Comparison of ENCODE assay signal across 25 mouse cellular contexts in genomic region chr10:70305683-70306082, GRCm38 (mm10).
A peak's percentile ranks its signal among the peaks of the same experiment; 100 is the strongest.
DNase-seq lines count a peak whose midpoint lies in the region; ATAC-seq and TF ChIP-seq lines count a peak whose summit lies in the region.
"Had no signal": no experiment of that assay in that cellular context is flagged by ENCODE, and none has a peak within 500 bp of the region (broad histone marks: within the 10 kb centered on the region; RNA-seq: fewer than 3 reads in every experiment).

No protein-coding gene starts in this region.

- H3K4me2 ChIP-seq in hindbrain, embryonic 12.5 days (replicated peaks), result no peak overlapping the region
- H3K4me2 ChIP-seq: embryonic facial prominence, embryonic 13.5 days; embryonic facial prominence, embryonic 15.5 days; forebrain, embryonic 12.5 days; forebrain, embryonic 15.5 days had no signal

- no peak for TF ChIP-seq CTCF in ES-Bruce4 (IDR thresholded peaks at IDR 0.05; ENCODE audit: low read depth, low read length)

- TF ChIP-seq EP300 in ES-Bruce4 (IDR thresholded peaks at IDR 0.05; ENCODE audit: insufficient read depth, low read depth, low read length), result no peak

- no peaks in the 10 kb centered on the region for H3K36me3 ChIP-seq in ES-Bruce4 (ENCODE audit: control insufficient read depth, insufficient read depth, low read length, poor library complexity, severe bottlenecking)
- H3K36me3 ChIP-seq in hindbrain, embryonic 12.5 days, result no peaks in the 10 kb centered on the region
- H3K36me3 ChIP-seq: embryonic facial prominence, embryonic 13.5 days; embryonic facial prominence, embryonic 15.5 days; forebrain, embryonic 10.5 days; forebrain, embryonic 12.5 days; forebrain, embryonic 15.5 days; G1E had no signal

- H3K9ac ChIP-seq in ES-Bruce4 (ENCODE audit: low read depth, poor library complexity, severe bottlenecking), result no peak overlapping the region
- H3K9ac ChIP-seq in hindbrain, embryonic 12.5 days, result no peak overlapping the region
- H3K9ac ChIP-seq: embryonic facial prominence, embryonic 13.5 days; embryonic facial prominence, embryonic 15.5 days; forebrain, embryonic 12.5 days; forebrain, embryonic 15.5 days; forebrain, postnatal 0 days had no signal

- no peak for TF ChIP-seq POLR2A in ES-Bruce4 (IDR thresholded peaks at IDR 0.05; ENCODE audit: insufficient read depth, low read length)

- 79% methylated on average over 5 of the region's 5 CpGs for WGBS in hindbrain, embryonic 12.5 days

- no peaks in the 10 kb centered on the region for H3K9me3 ChIP-seq in ES-Bruce4 (replicated peaks; ENCODE audit: control insufficient read depth, insufficient read depth, low read length, poor library complexity, severe bottlenecking)
- no peaks in the 10 kb centered on the region for H3K9me3 ChIP-seq in hindbrain, embryonic 12.5 days (replicated peaks)
- H3K9me3 ChIP-seq: embryonic facial prominence, embryonic 13.5 days; embryonic facial prominence, embryonic 15.5 days; forebrain, embryonic 10.5 days; forebrain, embryonic 12.5 days; forebrain, embryonic 15.5 days had no signal

- peak; percentile 16 for DNase-seq in right cerebral cortex, adult 18-20 months
- no peak for DNase-seq in right cerebral cortex, postnatal 10 days (ENCODE audit: low spot score in 2 of 2)
- DNase-seq in brain, adult 2 months (ENCODE audit: low read depth, low spot score), result peak; percentile 61
- DNase-seq: adrenal gland, adult 8-10 months; adrenal gland, postnatal 14 days; adrenal gland, postnatal 36 days; cerebellum, adult 11 months; cerebellum, adult 18-20 months; cerebellum, adult 8-10 months; cerebellum, adult 9-11 months; cerebellum, postnatal 14 days; cerebellum, postnatal 36 days; embryo, embryonic 11 days; forebrain, postnatal 0 days had no signal

- ATAC-seq in hindbrain, embryonic 12.5 days (ENCODE audit: low FRiP score), result no peak
- ATAC-seq: activated CD4-positive, CD25-positive, alpha-beta regulatory T cell, adult 4 months; forebrain, embryonic 15.5 days; forebrain, postnatal 0 days; Patski had no signal

- no peak overlapping the region for H3K4me3 ChIP-seq in ES-Bruce4 (ENCODE audit: low read depth, low read length)
- H3K4me3 ChIP-seq in hindbrain, embryonic 12.5 days, result no peak overlapping the region
- H3K4me3 ChIP-seq: embryonic facial prominence, embryonic 13.5 days; embryonic facial prominence, embryonic 15.5 days; erythroblast, embryonic 14.5 days; forebrain, embryonic 10.5 days; forebrain, embryonic 12.5 days; forebrain, embryonic 15.5 days had no signal

- H3K4me1 ChIP-seq in ES-Bruce4 (ENCODE audit: control insufficient read depth, insufficient read depth, low read length), result peaks cover 10% of the 10 kb centered on the region
- no peaks in the 10 kb centered on the region for H3K4me1 ChIP-seq in hindbrain, embryonic 12.5 days
- H3K4me1 ChIP-seq: embryonic facial prominence, embryonic 15.5 days; forebrain, embryonic 10.5 days; forebrain, embryonic 12.5 days; forebrain, embryonic 15.5 days had no signal

- no peaks in the 10 kb centered on the region for H3K27me3 ChIP-seq in ES-Bruce4 (ENCODE audit: control insufficient read depth, insufficient read depth, low read length, poor library complexity, severe bottlenecking)
- H3K27me3 ChIP-seq in hindbrain, embryonic 12.5 days, result no peaks in the 10 kb centered on the region
- H3K27me3 ChIP-seq: embryonic facial prominence, embryonic 13.5 days; embryonic facial prominence, embryonic 15.5 days; forebrain, embryonic 12.5 days; forebrain, embryonic 15.5 days; Patski had no signal

- peak overlapping the region; percentile 80 for H3K27ac ChIP-seq in ES-Bruce4 (ENCODE audit: insufficient read depth, low read length)
- no peak overlapping the region for H3K27ac ChIP-seq in hindbrain, embryonic 12.5 days
- H3K27ac ChIP-seq: embryonic facial prominence, embryonic 13.5 days; embryonic facial prominence, embryonic 15.5 days; forebrain, embryonic 10.5 days; forebrain, embryonic 12.5 days; forebrain, embryonic 15.5 days had no signal

Comparison
In these comparisons a context has a peak if more than half of its experiments do, and no peak if none do; other contexts are left out.
1. DNase-seq: peak in right cerebral cortex, adult 18-20 months (single experiment) and brain, adult 2 months (single experiment); none in right cerebral cortex, postnatal 10 days (0 of 2).